Mouse (Mus musculus) limb, embryonic 14.5 days (tissue): Measurements from ENCODE around the gene Wt1. TPM values are rescaled to one million over a fixed set of nuclear protein-coding genes. Genes with fewer than 3 reads are reported as not detected.

Experiments
- ATAC-seq: fragments of 200-750 bp; cut with Nextera tagmentation; 2 replicates; pipeline ENCODE4 v1.8.0; 2017; ENCODE audit warnings: low read depth, moderate number of reproducible peaks, moderate TSS enrichment; ENCODE audit not compliant: low FRiP score
- DNase-seq: peaks from one replicate; pipeline ENCODE4 v3.0.0-alpha.2; 2015; ENCODE audit warnings: low spot score
- H3K27ac ChIP-seq: fragments of 300-500 bp; sonication (generic); replicated peaks from 2 replicates; pipeline ENCODE4 v1.5.1; 2014; ENCODE audit warnings: low read depth, mild to moderate bottlenecking, low read length, moderate library complexity, mixed read lengths
- H3K27me3 ChIP-seq: fragments of 300-500 bp; sonication (generic); 2 replicates; pipeline ENCODE4 v1.6.1; 2014; ENCODE audit warnings: low read length, mixed read lengths; ENCODE audit not compliant: control insufficient read depth, insufficient read depth
- H3K36me3 ChIP-seq: fragments of 300-500 bp; sonication (generic); 2 replicates; pipeline ENCODE4 v1.6.1; 2014; ENCODE audit warnings: mild to moderate bottlenecking, low read length, moderate library complexity, mixed read lengths; ENCODE audit not compliant: control insufficient read depth, insufficient read depth
- H3K4me1 ChIP-seq: fragments of 300-500 bp; sonication (generic); 2 replicates; pipeline ENCODE4 v1.6.1; 2014; ENCODE audit warnings: antibody characterized with exemption, low read length, mixed read lengths; ENCODE audit not compliant: control insufficient read depth, insufficient read depth
- H3K4me2 ChIP-seq: fragments of 300-500 bp; sonication (generic); replicated peaks from 2 replicates; pipeline ENCODE4 v1.6.1; 2014; ENCODE audit warnings: low read depth, mild to moderate bottlenecking, low read length, moderate library complexity; ENCODE audit not compliant: severe bottlenecking
- H3K4me3 ChIP-seq: fragments of 300-500 bp; sonication (generic); replicated peaks from 2 replicates; pipeline ENCODE4 v1.5.1; 2014; ENCODE audit warnings: low read length
- H3K9ac ChIP-seq: fragments of 300-500 bp; sonication (generic); 2 replicates; pipeline ENCODE4 v1.6.1; 2014; ENCODE audit warnings: mild to moderate bottlenecking, low read depth, low read length, moderate library complexity; ENCODE audit not compliant: severe bottlenecking
- H3K9me3 ChIP-seq: fragments of 300-500 bp; sonication (generic); 2 replicates; pipeline ENCODE4 v1.6.1; 2016; ENCODE audit warnings: low read length; ENCODE audit not compliant: control insufficient read depth
- POLR2A ChIP-seq: fragments of 200-500 bp; IDR thresholded peaks from 2 replicates; pipeline ENCODE4 v1.8.0; 2012; ENCODE audit warnings: inconsistent platforms, mild to moderate bottlenecking, moderate library complexity, borderline replicate concordance; ENCODE audit not compliant: insufficient read depth, insufficient read length; ENCODE audit errors: extremely low read depth
- WGBS: fragments of 180-500 bp; shearing (Covaris S2); extraction: QIAGEN DNeasy Blood & Tissue Kit; methylation state at CpG from one replicate; pipeline ENCODE4 v1.1.7; 2014; 5-methylcytosine and 5-hydroxymethylcytosine counted together
- polyA plus RNA-seq, 2 experiments: library from polyadenylated mRNA; depleted of rRNA in 1 of 2; stranded (reverse) in 1 of 2; unstranded in 1 of 2; fragments of >200 nt; fragmentation: Nextera tagmentation in 1 of 2; extraction: Ambion mirVana in 1 of 2; gene quantifications; 2 replicates each; pipeline versions ENCODE4 v1.2.1 to v1.2.3; 2012 to 2014

The Wt1 gene
- polyA plus RNA-seq, 2 experiments = 0.22 to 1.3 TPM

DNA sequence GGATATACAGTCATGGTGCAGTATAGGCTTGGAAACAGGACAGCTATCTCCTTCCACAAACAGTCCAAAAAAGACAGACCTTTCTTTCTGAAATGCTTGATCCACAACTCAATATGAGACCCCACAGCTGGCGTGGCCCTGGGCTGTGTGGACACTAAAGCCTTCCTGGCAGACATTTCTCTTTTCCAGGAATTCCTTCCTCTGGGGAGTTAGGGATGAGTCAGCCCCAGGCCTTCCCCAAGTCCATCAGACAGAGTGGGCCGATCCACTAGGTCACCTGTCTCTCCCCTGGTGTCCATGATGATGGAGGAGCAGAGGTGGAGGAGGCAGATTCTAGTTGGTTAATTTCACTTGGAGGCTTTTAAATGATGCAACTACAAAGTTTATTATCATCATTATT is 34.6 kb downstream of the Wt1 start:
- no peak overlapping the region for H3K4me2 ChIP-seq
- H3K9me3 ChIP-seq = no peaks in the 10 kb centered on the region
- H3K4me1 ChIP-seq = no peaks in the 10 kb centered on the region
- H3K4me3 ChIP-seq = no peak overlapping the region
- DNase-seq = no peak
- no peak for TF ChIP-seq POLR2A
- no peak for ATAC-seq
- H3K36me3 ChIP-seq = no peaks in the 10 kb centered on the region
- H3K27ac ChIP-seq = no peak overlapping the region
- WGBS = 78% methylated on average over 2 of the region's 2 CpGs
- no peak overlapping the region for H3K9ac ChIP-seq
- H3K27me3 ChIP-seq = no peaks in the 10 kb centered on the region

DNA sequence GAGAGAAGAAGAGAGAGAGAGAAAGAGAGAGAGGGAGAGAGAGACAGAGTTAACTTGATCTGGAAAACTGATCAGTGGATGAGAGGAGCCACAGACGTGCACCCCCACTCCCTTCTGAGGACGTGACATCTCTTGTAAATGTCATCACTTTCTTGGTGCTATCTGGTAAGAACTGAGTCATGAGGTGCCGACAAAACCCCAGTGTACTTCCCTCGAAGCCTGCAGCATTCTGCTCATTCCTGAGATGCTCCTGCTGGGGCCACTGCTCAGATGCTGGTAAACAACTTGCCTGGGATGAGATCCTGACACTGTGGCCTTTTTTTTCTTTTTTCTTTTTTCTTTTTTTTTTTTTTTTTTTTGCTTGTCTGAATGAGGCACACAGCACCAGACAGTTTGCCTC is 36.4 kb downstream of the Wt1 start:
- Histone ChIP-seq H3K9ac (no peak overlapping the region), H3K4me1 (no peaks in the 10 kb centered on the region), H3K27ac (no peak overlapping the region), H3K9me3 (no peaks in the 10 kb centered on the region), H3K4me3 (no peak overlapping the region), H3K27me3 (no peaks in the 10 kb centered on the region), H3K4me2 (no peak overlapping the region), H3K36me3 (no peaks in the 10 kb centered on the region)
- DNase-seq (no peak), ATAC-seq (no peak)
- no peak for TF ChIP-seq POLR2A
- 6% methylated on average over 4 of the region's 4 CpGs for WGBS

- no peak overlapping the region for H3K9ac ChIP-seq
- 77% methylated on average over 3 of the region's 3 CpGs for WGBS
- no peak for ATAC-seq
- H3K27ac ChIP-seq = no peak overlapping the region
- no peak overlapping the region for H3K4me3 ChIP-seq
- no peak for TF ChIP-seq POLR2A
- DNase-seq = no peak
- H3K4me2 ChIP-seq = no peak overlapping the region
- H3K36me3 ChIP-seq = no peaks in the 10 kb centered on the region
- no peaks in the 10 kb centered on the region for H3K9me3 ChIP-seq
- H3K27me3 ChIP-seq = no peaks in the 10 kb centered on the region
- H3K4me1 ChIP-seq = no peaks in the 10 kb centered on the region
Observed at GRCm38 (mm10) chr2:105168137-105168536, 41.8 kb downstream of the Wt1 start.

DNA sequence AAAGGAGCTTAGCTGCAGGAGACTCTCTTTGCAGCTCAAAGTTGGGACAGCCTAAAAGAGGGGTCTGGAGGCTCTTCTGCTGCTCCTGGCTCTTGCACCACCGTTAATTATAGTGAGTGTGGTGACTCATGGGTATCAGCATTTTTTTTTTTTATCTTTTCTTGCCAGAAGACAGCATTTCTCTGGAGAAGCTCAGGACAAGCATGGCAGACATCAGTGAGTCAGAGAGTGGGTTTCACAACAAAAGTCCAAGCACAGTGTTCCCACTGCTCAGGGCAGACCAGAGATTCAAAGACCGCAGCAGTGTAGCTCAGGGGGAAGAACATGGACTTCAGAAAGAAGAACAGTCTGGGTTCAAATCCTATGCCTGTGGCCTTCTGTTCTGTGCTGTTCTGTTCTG is 47.9 kb downstream of the Wt1 start:
- no peaks in the 10 kb centered on the region for H3K27me3 ChIP-seq
- ATAC-seq = no peak
- no peaks in the 10 kb centered on the region for H3K4me1 ChIP-seq
- no peak overlapping the region for H3K4me2 ChIP-seq
- TF ChIP-seq POLR2A = no peak
- 76% methylated on average over 2 of the region's 2 CpGs for WGBS
- DNase-seq = no peak
- no peak overlapping the region for H3K4me3 ChIP-seq
- H3K36me3 ChIP-seq = no peaks in the 10 kb centered on the region
- no peaks in the 10 kb centered on the region for H3K9me3 ChIP-seq
- no peak overlapping the region for H3K27ac ChIP-seq
- H3K9ac ChIP-seq = no peak overlapping the region

- ATAC-seq = no peak
- DNase-seq = no peak
- Histone ChIP-seq H3K4me1 (no peaks in the 10 kb centered on the region), H3K27ac (no peak overlapping the region), H3K4me2 (no peak overlapping the region), H3K9ac (no peak overlapping the region), H3K9me3 (no peaks in the 10 kb centered on the region), H3K4me3 (no peak overlapping the region), H3K27me3 (no peaks in the 10 kb centered on the region), H3K36me3 (no peaks in the 10 kb centered on the region)
- 95% methylated on average over 12 of the region's 12 CpGs for WGBS
- no peak for TF ChIP-seq POLR2A
Observed at GRCm38 (mm10) chr2:105178871-105179270, 52.5 kb downstream of the Wt1 start.

- Histone ChIP-seq H3K4me1 (no peaks in the 10 kb centered on the region), H3K9ac (no peak overlapping the region), H3K27me3 (no peaks in the 10 kb centered on the region), H3K9me3 (no peaks in the 10 kb centered on the region), H3K27ac (no peak overlapping the region), H3K36me3 (no peaks in the 10 kb centered on the region), H3K4me2 (no peak overlapping the region), H3K4me3 (no peak overlapping the region)
- DNase-seq = no peak
- no peak for TF ChIP-seq POLR2A
- ATAC-seq = no peak
- 60% methylated on average over 6 of the region's 6 CpGs for WGBS
Observed at GRCm38 (mm10) chr2:105182501-105182900, 56.2 kb downstream of the Wt1 start.
